Mouse (Mus musculus) ES-E14 (cell line): ENCODE data around the gene Hspb9. TPM values are rescaled to one million over a fixed set of nuclear protein-coding genes. Genes with fewer than 3 reads are reported as not detected.

Experiments
- DNase-seq: peaks from one replicate; pipeline ENCODE4 v3.0.0-alpha.2; 2013; ENCODE audit warnings: low read depth, low spot score
- H3K27ac ChIP-seq: 2 replicates; pipeline ENCODE4 v1.5.1; 2012; ENCODE audit warnings: low read depth, mild to moderate bottlenecking, low read length, moderate library complexity, mixed read lengths; ENCODE audit not compliant: poor library complexity, insufficient read depth, severe bottlenecking
- H3K36me3 ChIP-seq: 2 replicates; pipeline ENCODE4 v1.6.1; 2012; ENCODE audit warnings: mild to moderate bottlenecking, low read length, moderate library complexity, mixed read lengths; ENCODE audit not compliant: control insufficient read depth, poor library complexity, insufficient read depth, severe bottlenecking
- H3K4me1 ChIP-seq, 2 experiments: fragments of 150-350 bp in 1 of 2; sonication (generic) in 1 of 2; 2 replicates each; pipeline ENCODE4 v1.6.1; 2012; ENCODE audit warnings: low read length in 2 of 2, mild to moderate bottlenecking in 1 of 2, mixed read lengths in 1 of 2; ENCODE audit not compliant: control insufficient read depth in 2 of 2, insufficient read depth in 2 of 2, poor library complexity in 1 of 2
- H3K4me3 ChIP-seq, 2 experiments: fragments of 150-350 bp in 1 of 2; sonication (generic) in 1 of 2; 2 replicates each; pipeline ENCODE4 v1.5.1; 2012; ENCODE audit warnings: low read length in 2 of 2, low read depth in 1 of 2, mild to moderate bottlenecking in 1 of 2, mixed read lengths in 1 of 2; ENCODE audit not compliant: insufficient read depth in 1 of 2, poor library complexity in 1 of 2, severe bottlenecking in 1 of 2
- H3K9ac ChIP-seq: 2 replicates; pipeline ENCODE4 v1.6.1; 2012; ENCODE audit warnings: low read depth, mild to moderate bottlenecking, low read length, mixed read lengths; ENCODE audit not compliant: poor library complexity, insufficient read depth, severe bottlenecking
- H3K9me3 ChIP-seq: fragments of 150-350 bp; sonication (generic); 2 replicates; pipeline ENCODE4 v1.6.1; 2012; ENCODE audit warnings: low read depth, mild to moderate bottlenecking, low read length; ENCODE audit not compliant: control insufficient read depth, insufficient read depth
- CHD2 ChIP-seq: IDR thresholded peaks from 2 replicates; pipeline ENCODE4 v1.6.1; 2014; ENCODE audit warnings: mild to moderate bottlenecking, low read depth, low read length, inconsistent platforms
- HCFC1 ChIP-seq: IDR thresholded peaks from 2 replicates; pipeline ENCODE4 v1.6.1; 2012; ENCODE audit warnings: low read length, inconsistent platforms, borderline replicate concordance; ENCODE audit not compliant: insufficient read depth
- MAFK ChIP-seq: IDR thresholded peaks from 2 replicates; pipeline ENCODE4 v1.6.1; 2014; ENCODE audit warnings: mild to moderate bottlenecking, low read depth, low read length, inconsistent platforms; ENCODE audit not compliant: insufficient read depth
- ZC3H11A ChIP-seq: IDR thresholded peaks from 2 replicates; pipeline ENCODE4 v1.6.1; 2012; ENCODE audit warnings: low read depth, mild to moderate bottlenecking, inconsistent platforms, low read length, borderline replicate concordance
- ZNF384 ChIP-seq: IDR thresholded peaks from 2 replicates; pipeline ENCODE4 v1.6.1; 2012; ENCODE audit warnings: low read depth, low read length, inconsistent platforms
- in situ Hi-C, 2 experiments: fragments of 600-800 bp; cut with MboI; formaldehyde crosslinking; loops; one replicate each; pipeline ENCODE4 v1.15.1; 2025; ENCODE audit warnings: low sequenced_read_pairs in 2 of 2, inconsistent platforms in 1 of 2; ENCODE audit not compliant: unreplicated experiment in 2 of 2
- total RNA-seq: library from RNA; depleted of rRNA; stranded (reverse); fragments of 300-350 nt; gene quantifications from 2 replicates; pipeline ENCODE4 v1.2.3, GENCODE M21; 2012; rRNA removed

Hspb9 gene
- total RNA-seq, 1 experiment = 0.49 TPM

- Histone ChIP-seq H3K27ac (no peak overlapping the region), H3K9me3 (no peaks in the 10 kb centered on the region), H3K36me3 (no peaks in the 10 kb centered on the region), H3K9ac (peak overlapping the region; percentile 19; the same call in 1 of the 2 replicates), H3K4me1 (peaks cover 0 to 3% of the 10 kb centered on the region in 2 experiments; a peak in 2 of 4 replicates), H3K4me3 (peak overlapping the region; percentile 57 to 61)
- DNase-seq = peak; percentile 77
- TF ChIP-seq ZC3H11A (no peak), ZNF384 (no peak), MAFK (no peak), CHD2 (no peak)
- in situ Hi-C loops = no loop called here
Observed at GRCm38 (mm10) chr11:100758707-100759610, 45.3 kb downstream of the Hspb9 start.

GRCm38 (mm10) chr11:100759611-100760233 lies 46.1 kb downstream of the Hspb9 start, which contains the start of gene Kcnh4:
Gene Kcnh4 (minus strand): TSS chr11:100759942.
- Histone ChIP-seq H3K4me1 (peaks cover 0 to 3% of the 10 kb centered on the region in 2 experiments; a peak in 2 of 4 replicates), H3K9me3 (no peaks in the 10 kb centered on the region), H3K36me3 (no peaks in the 10 kb centered on the region), H3K4me3 (peak within 1 kb of the TSS; percentile 57 to 61), H3K9ac (peak within 1 kb of the TSS; percentile 19; the same call in 1 of the 2 replicates), H3K27ac (no peak within 1 kb of the TSS)
- in situ Hi-C loops = no loop called here
- DNase-seq = no peak
- TF ChIP-seq CHD2 (no peak), HCFC1 (no peak), ZC3H11A (no peak), ZNF384 (no peak), MAFK (no peak)

- H3K9ac ChIP-seq = peak overlapping the region; percentile 57
- no peak overlapping the region for H3K27ac ChIP-seq
- in situ Hi-C loops = no loop called here
Observed at GRCm38 (mm10) chr11:100761547-100762045, 47.9 kb downstream of the Hspb9 start.

GRCm38 (mm10) chr11:100762831-100763230 lies 49.2 kb downstream of the Hspb9 start, which contains the start of gene Hcrt:
Gene Hcrt (minus strand): TSS chr11:100762931.
- no peaks in the 10 kb centered on the region for H3K36me3 ChIP-seq
- no peaks in the 10 kb centered on the region for H3K9me3 ChIP-seq
- in situ Hi-C loops = no loop called here
- H3K4me1 ChIP-seq = peaks cover 0 to 3% of the 10 kb centered on the region in 2 experiments; a peak in 2 of 4 replicates
- H3K4me3 ChIP-seq = peak within 1 kb of the TSS; percentile 60 to 66
- no peak within 1 kb of the TSS for H3K27ac ChIP-seq
- TF ChIP-seq CHD2 (no peak), ZC3H11A (no peak), HCFC1 (no peak), ZNF384 (no peak), MAFK (no peak)
- peak within 1 kb of the TSS; percentile 57 for H3K9ac ChIP-seq
- no peak for DNase-seq

More at GRCm38 (mm10) chr11:100761547-100762045, 47.9 kb downstream of the Hspb9 start:
- peak overlapping the region; percentile 60 to 66 for H3K4me3 ChIP-seq
- H3K9me3 ChIP-seq = no peaks in the 10 kb centered on the region
- DNase-seq = peak; percentile 87
- TF ChIP-seq MAFK (no peak), CHD2 (no peak)
- peaks cover 0 to 3% of the 10 kb centered on the region in 2 experiments; a peak in 2 of 4 replicates for H3K4me1 ChIP-seq
- H3K36me3 ChIP-seq = no peaks in the 10 kb centered on the region

Other genes starting within 250 kb of the Hspb9 start
- 43.3 and 49.5 TPM in 2 replicates for gene Klhl11, start 241.1 kb upstream of the Hspb9 start, total RNA-seq
- 202 and 209 TPM in 2 replicates for gene Acly, start 185.8 kb upstream of the Hspb9 start, total RNA-seq
- gene Ttc25, start 168.2 kb upstream of the Hspb9 start, total RNA-seq = 2.3 and 3.4 TPM in 2 replicates
- 9.4 and 11.9 TPM in 2 replicates for gene Cnp, start 138.9 kb upstream of the Hspb9 start, total RNA-seq
- 27.3 and 30.7 TPM in 2 replicates for gene Nkiras2, start 94.6 kb upstream of the Hspb9 start, total RNA-seq
- 139 and 208 TPM in 2 replicates for gene Dnajc7, start 93.7 kb upstream of the Hspb9 start, total RNA-seq
- 0.09 and 0.37 TPM in 2 replicates for gene Zfp385c, start 21.4 kb upstream of the Hspb9 start, total RNA-seq
- 2.3 and 4.1 TPM in 2 replicates for gene Dhx58, start 9.6 kb upstream of the Hspb9 start, total RNA-seq
- 40.8 and 44.4 TPM in 2 replicates for gene Kat2a, start 1.4 kb upstream of the Hspb9 start, total RNA-seq
- gene Rab5c, start 24.4 kb downstream of the Hspb9 start, total RNA-seq = 83.8 and 124 TPM in 2 replicates
- 0.45 and 0.48 TPM in 2 replicates for gene Kcnh4, start 46.1 kb downstream of the Hspb9 start, total RNA-seq
- not detected in 2 replicates for gene Hcrt, start 49.1 kb downstream of the Hspb9 start, total RNA-seq
- gene Ghdc, start 57.1 kb downstream of the Hspb9 start, total RNA-seq = 16.5 and 26.4 TPM in 2 replicates
- 3.4 and 4.3 TPM in 2 replicates for gene Stat5b, start 136.9 kb downstream of the Hspb9 start, total RNA-seq
- 1.7 TPM in 2 replicates for gene Stat5a, start 145.5 kb downstream of the Hspb9 start, total RNA-seq
- gene Stat3, start 225.7 kb downstream of the Hspb9 start, total RNA-seq = 61.5 and 78.9 TPM in 2 replicates